Mouse (Mus musculus): ENCODE measurements at regions not wholly inside any gene's neighbourhood (a gene's known extent, or its start where the extent isn't known, plus 50 kb on each side); places are given as distances from the start of the nearest gene placed in this dataset.

- H3K4me3 ChIP-seq (ENCODE audit: insufficient read depth, low read depth, low read length) = no peak overlapping the region
- no peak overlapping the region for H3K9ac ChIP-seq (ENCODE audit: low read depth, low read length)
- DNase-seq (ENCODE audit: extremely low read depth, low read depth, low spot score) = no peak
- no peaks in the 10 kb centered on the region for H3K79me2 ChIP-seq (ENCODE audit: control insufficient read depth, insufficient read depth, low read length)
- H3K36me3 ChIP-seq (ENCODE audit: control insufficient read depth, insufficient read depth, low read length) = no peaks in the 10 kb centered on the region
- WGBS = 70% methylated on average over 8 of the region's 8 CpGs
- TF ChIP-seq POLR2A (IDR thresholded peaks at IDR 0.05; ENCODE audit: extremely low read depth, insufficient read depth, low read length) = no peak
- no peak for TF ChIP-seq CTCF (IDR thresholded peaks at IDR 0.05; ENCODE audit: low read depth, low read length)
- H3K4me1 ChIP-seq (ENCODE audit: control insufficient read depth, insufficient read depth, low read length) = no peaks in the 10 kb centered on the region
- no peaks in the 10 kb centered on the region; the same call in 1 of the 2 replicates for H3K27me3 ChIP-seq (ENCODE audit: control insufficient read depth, insufficient read depth, low read length)
- H3K27ac ChIP-seq (replicated peaks; ENCODE audit: insufficient read depth, low read depth, low read length) = no peak overlapping the region
Observed at GRCm38 (mm10) chr2:172768756-172769155, 171.4 kb downstream of the Bmp7 start.

- no peak for DNase-seq (ENCODE audit: extremely low read depth, low read depth, low spot score)
- WGBS = 73% methylated on average over 6 of the region's 6 CpGs
- H3K9ac ChIP-seq (ENCODE audit: low read depth, low read length) = no peak overlapping the region
Observed at GRCm38 (mm10) chr2:172770061-172770460, 170.1 kb downstream of the Bmp7 start.

GRCm38 (mm10) chr2:172770606-172771005, 169.5 kb downstream of the Bmp7 start:
- H3K9ac ChIP-seq (ENCODE audit: low read depth, low read length) = no peak overlapping the region
- H3K4me1 ChIP-seq (ENCODE audit: control insufficient read depth, insufficient read depth, low read length) = no peaks in the 10 kb centered on the region
- 76% methylated on average over 14 of the region's 14 CpGs for WGBS
- H3K27me3 ChIP-seq (ENCODE audit: control insufficient read depth, insufficient read depth, low read length) = no peaks in the 10 kb centered on the region; the same call in 1 of the 2 replicates
- H3K27ac ChIP-seq (replicated peaks; ENCODE audit: insufficient read depth, low read depth, low read length) = no peak overlapping the region
- no peak for DNase-seq (ENCODE audit: extremely low read depth, low read depth, low spot score)
- H3K4me3 ChIP-seq (ENCODE audit: insufficient read depth, low read depth, low read length) = no peak overlapping the region
- TF ChIP-seq CTCF (IDR thresholded peaks at IDR 0.05; ENCODE audit: low read depth, low read length) = no peak
- TF ChIP-seq POLR2A (IDR thresholded peaks at IDR 0.05; ENCODE audit: extremely low read depth, insufficient read depth, low read length) = no peak
- no peaks in the 10 kb centered on the region for H3K79me2 ChIP-seq (ENCODE audit: control insufficient read depth, insufficient read depth, low read length)
- H3K36me3 ChIP-seq (ENCODE audit: control insufficient read depth, insufficient read depth, low read length) = no peaks in the 10 kb centered on the region

More at GRCm38 (mm10) chr2:172770061-172770460, 170.1 kb downstream of the Bmp7 start:
- TF ChIP-seq CTCF (IDR thresholded peaks at IDR 0.05; ENCODE audit: low read depth, low read length) = no peak
- H3K27me3 ChIP-seq (ENCODE audit: control insufficient read depth, insufficient read depth, low read length) = no peaks in the 10 kb centered on the region; the same call in 1 of the 2 replicates
- no peaks in the 10 kb centered on the region for H3K36me3 ChIP-seq (ENCODE audit: control insufficient read depth, insufficient read depth, low read length)
- no peak overlapping the region for H3K4me3 ChIP-seq (ENCODE audit: insufficient read depth, low read depth, low read length)
- H3K79me2 ChIP-seq (ENCODE audit: control insufficient read depth, insufficient read depth, low read length) = no peaks in the 10 kb centered on the region
- H3K27ac ChIP-seq (replicated peaks; ENCODE audit: insufficient read depth, low read depth, low read length) = no peak overlapping the region
- no peaks in the 10 kb centered on the region for H3K4me1 ChIP-seq (ENCODE audit: control insufficient read depth, insufficient read depth, low read length)

- Histone ChIP-seq H3K27me3 (ENCODE audit: control insufficient read depth, insufficient read depth, low read length) (no peaks in the 10 kb centered on the region; the same call in 1 of the 2 replicates), H3K4me3 (ENCODE audit: insufficient read depth, low read depth, low read length) (no peak overlapping the region), H3K79me2 (ENCODE audit: control insufficient read depth, insufficient read depth, low read length) (no peaks in the 10 kb centered on the region), H3K4me1 (ENCODE audit: control insufficient read depth, insufficient read depth, low read length) (no peaks in the 10 kb centered on the region), H3K27ac (replicated peaks; ENCODE audit: insufficient read depth, low read depth, low read length) (no peak overlapping the region), H3K36me3 (ENCODE audit: control insufficient read depth, insufficient read depth, low read length) (no peaks in the 10 kb centered on the region), H3K9ac (ENCODE audit: low read depth, low read length) (no peak overlapping the region)
- 0% methylated on average over 2 of the region's 2 CpGs for WGBS
- TF ChIP-seq POLR2A (IDR thresholded peaks at IDR 0.05; ENCODE audit: extremely low read depth, insufficient read depth, low read length) (no peak), CTCF (IDR thresholded peaks at IDR 0.05; ENCODE audit: low read depth, low read length) (peak; percentile 76)
- DNase-seq (ENCODE audit: extremely low read depth, low read depth, low spot score) = peak; percentile 69
Observed at GRCm38 (mm10) chr2:172773176-172773575, 166.9 kb downstream of the Bmp7 start.

- no peak for DNase-seq (ENCODE audit: extremely low read depth, low read depth, low spot score)
- no peaks in the 10 kb centered on the region for H3K36me3 ChIP-seq (ENCODE audit: control insufficient read depth, insufficient read depth, low read length)
- no peak overlapping the region for H3K27ac ChIP-seq (replicated peaks; ENCODE audit: insufficient read depth, low read depth, low read length)
- no peak overlapping the region for H3K9ac ChIP-seq (ENCODE audit: low read depth, low read length)
- TF ChIP-seq CTCF (IDR thresholded peaks at IDR 0.05; ENCODE audit: low read depth, low read length) = no peak
- no peak for TF ChIP-seq POLR2A (IDR thresholded peaks at IDR 0.05; ENCODE audit: extremely low read depth, insufficient read depth, low read length)
- H3K79me2 ChIP-seq (ENCODE audit: control insufficient read depth, insufficient read depth, low read length) = no peaks in the 10 kb centered on the region
- H3K4me1 ChIP-seq (ENCODE audit: control insufficient read depth, insufficient read depth, low read length) = no peaks in the 10 kb centered on the region
- H3K27me3 ChIP-seq (ENCODE audit: control insufficient read depth, insufficient read depth, low read length) = no peaks in the 10 kb centered on the region
- WGBS = 80% methylated on average over 12 of the region's 12 CpGs
- H3K4me3 ChIP-seq (ENCODE audit: insufficient read depth, low read depth, low read length) = no peak overlapping the region
Observed at GRCm38 (mm10) chr2:172776485-172776884, 163.6 kb downstream of the Bmp7 start.

GRCm38 (mm10) chr2:172777774-172778173, 162.3 kb downstream of the Bmp7 start:
- Histone ChIP-seq H3K27ac (replicated peaks; ENCODE audit: insufficient read depth, low read depth, low read length) (no peak overlapping the region), H3K4me3 (ENCODE audit: insufficient read depth, low read depth, low read length) (no peak overlapping the region), H3K4me1 (ENCODE audit: control insufficient read depth, insufficient read depth, low read length) (no peaks in the 10 kb centered on the region), H3K9ac (ENCODE audit: low read depth, low read length) (no peak overlapping the region), H3K36me3 (ENCODE audit: control insufficient read depth, insufficient read depth, low read length) (no peaks in the 10 kb centered on the region), H3K79me2 (ENCODE audit: control insufficient read depth, insufficient read depth, low read length) (no peaks in the 10 kb centered on the region), H3K27me3 (ENCODE audit: control insufficient read depth, insufficient read depth, low read length) (no peaks in the 10 kb centered on the region)
- DNase-seq (ENCODE audit: extremely low read depth, low read depth, low spot score) = no peak
- TF ChIP-seq CTCF (IDR thresholded peaks at IDR 0.05; ENCODE audit: low read depth, low read length) (peak; percentile 5; the same call in 1 of the 2 replicates), POLR2A (IDR thresholded peaks at IDR 0.05; ENCODE audit: extremely low read depth, insufficient read depth, low read length) (no peak)
- 54% methylated on average over 2 of the region's 2 CpGs for WGBS

Measured in liver, adult 2 months (tissue).